Mouse (Mus musculus): ENCODE results near the gene Olfr584. TPM values are rescaled to one million over a fixed set of nuclear protein-coding genes. Genes with fewer than 3 reads are reported as not detected.

Olfr584 gene
- polyA plus RNA-seq (2015; fragmentation: Nextera tagmentation; extraction: Ambion mirVana), result not detected in 2 replicates

DNA sequence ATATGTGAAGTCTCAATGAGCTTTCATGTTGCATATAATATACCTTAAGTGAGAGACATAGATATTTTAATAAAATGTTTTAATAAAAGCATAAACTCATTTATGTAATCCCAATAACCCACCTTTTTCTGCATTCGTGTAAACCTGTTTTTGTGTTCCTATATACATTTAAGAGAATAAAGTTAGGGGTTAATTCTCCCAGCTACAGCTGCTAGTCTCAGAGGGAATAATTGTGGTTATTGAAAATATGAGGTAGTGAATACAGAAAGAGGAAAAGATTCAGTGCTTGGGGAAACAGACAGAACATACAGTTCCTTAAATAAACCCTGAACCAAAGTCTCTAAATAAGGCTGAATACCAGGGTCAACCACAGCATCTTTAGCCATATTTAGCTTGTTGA, at the start of gene Olfr584:
Gene Olfr584 (plus strand): TSS at position 301 of the 400 bp plus-strand sequence.
- WGBS, result 85% methylated on average over 1 of the region's 1 CpGs
- no peak within 1 kb of the TSS for H3K4me2 ChIP-seq
- no peaks in the 10 kb centered on the region for H3K27me3 ChIP-seq
- H3K9me3 ChIP-seq (replicated peaks), result peaks cover 17% of the 10 kb centered on the region
- no peak within 1 kb of the TSS for H3K9ac ChIP-seq
- H3K27ac ChIP-seq, result no peak within 1 kb of the TSS
- no peaks in the 10 kb centered on the region for H3K36me3 ChIP-seq (ENCODE audit: poor library complexity, severe bottlenecking)
- H3K4me3 ChIP-seq, result no peak within 1 kb of the TSS
- no peak for ATAC-seq
- no peaks in the 10 kb centered on the region for H3K4me1 ChIP-seq

- no peak within 1 kb of the TSS for H3K27ac ChIP-seq
- no peaks in the 10 kb centered on the region for H3K36me3 ChIP-seq (ENCODE audit: poor library complexity, severe bottlenecking)
- ATAC-seq, result no peak
- no peaks in the 10 kb centered on the region for H3K4me1 ChIP-seq
- H3K27me3 ChIP-seq, result no peaks in the 10 kb centered on the region
- H3K4me3 ChIP-seq, result no peak within 1 kb of the TSS
- H3K9ac ChIP-seq, result no peak within 1 kb of the TSS
- H3K4me2 ChIP-seq, result no peak within 1 kb of the TSS
- H3K9me3 ChIP-seq (replicated peaks), result no peaks in the 10 kb centered on the region
Measured at GRCm38 (mm10) chr7:103037724-103038123, 44.0 kb upstream of the Olfr584 start, which contains the start of gene Olfr582. TSS of gene Olfr582 (plus strand) at chr7:103038024.

GRCm38 (mm10) chr7:103051000-103051399, 30.7 kb upstream of the Olfr584 start, which contains the start of gene Olfr583:
TSS of gene Olfr583 (plus strand) at chr7:103051300.
- Histone ChIP-seq H3K4me2 (no peak within 1 kb of the TSS), H3K4me1 (no peaks in the 10 kb centered on the region), H3K36me3 (ENCODE audit: poor library complexity, severe bottlenecking) (no peaks in the 10 kb centered on the region), H3K27me3 (no peaks in the 10 kb centered on the region), H3K9me3 (replicated peaks) (no peaks in the 10 kb centered on the region), H3K9ac (no peak within 1 kb of the TSS), H3K4me3 (no peak within 1 kb of the TSS), H3K27ac (no peak within 1 kb of the TSS)
- WGBS, result 93% methylated on average over 1 of the region's 1 CpGs
- ATAC-seq, result no peak

GRCm38 (mm10) chr7:103097420-103097819, 15.7 kb downstream of the Olfr584 start, which contains the start of gene Olfr585:
TSS of gene Olfr585 (plus strand) at chr7:103097720.
- Histone ChIP-seq H3K27ac (no peak within 1 kb of the TSS), H3K4me3 (no peak within 1 kb of the TSS), H3K9ac (no peak within 1 kb of the TSS), H3K36me3 (ENCODE audit: poor library complexity, severe bottlenecking) (no peaks in the 10 kb centered on the region), H3K4me2 (no peak within 1 kb of the TSS), H3K27me3 (no peaks in the 10 kb centered on the region), H3K9me3 (replicated peaks) (no peaks in the 10 kb centered on the region), H3K4me1 (no peaks in the 10 kb centered on the region)
- ATAC-seq, result no peak
- 92% methylated on average over 1 of the region's 1 CpGs for WGBS

GRCm38 (mm10) chr7:103119406-103119805, 37.7 kb downstream of the Olfr584 start:
- no peak overlapping the region for H3K4me2 ChIP-seq
- 53% methylated on average over 3 of the region's 3 CpGs for WGBS
- H3K9me3 ChIP-seq (replicated peaks), result no peaks in the 10 kb centered on the region
- H3K9ac ChIP-seq, result no peak overlapping the region
- no peaks in the 10 kb centered on the region for H3K36me3 ChIP-seq (ENCODE audit: poor library complexity, severe bottlenecking)
- no peak overlapping the region for H3K27ac ChIP-seq
- ATAC-seq, result no peak
- H3K27me3 ChIP-seq, result no peaks in the 10 kb centered on the region
- no peak overlapping the region for H3K4me3 ChIP-seq
- no peaks in the 10 kb centered on the region for H3K4me1 ChIP-seq

- H3K4me2 ChIP-seq, result no peak within 1 kb of the TSS
- H3K27ac ChIP-seq, result no peak within 1 kb of the TSS
- no peak for ATAC-seq
- WGBS, result 93% methylated on average over 3 of the region's 3 CpGs
- H3K4me3 ChIP-seq, result no peak within 1 kb of the TSS
- H3K27me3 ChIP-seq, result no peaks in the 10 kb centered on the region
- no peaks in the 10 kb centered on the region for H3K36me3 ChIP-seq (ENCODE audit: poor library complexity, severe bottlenecking)
- no peak within 1 kb of the TSS for H3K9ac ChIP-seq
- H3K9me3 ChIP-seq (replicated peaks), result no peaks in the 10 kb centered on the region
- no peaks in the 10 kb centered on the region for H3K4me1 ChIP-seq
Measured at GRCm38 (mm10) chr7:103125538-103125937, 43.9 kb downstream of the Olfr584 start, which contains the start of gene Olfr586. TSS of gene Olfr586 (minus strand) at chr7:103125638.

Other genes starting within 250 kb of the Olfr584 start
- gene Olfr566, start 223.1 kb upstream of the Olfr584 start, polyA plus RNA-seq (2015; fragmentation: Nextera tagmentation; extraction: Ambion mirVana), result not detected in 2 replicates
- not detected in 2 replicates for gene Olfr568, start 204.8 kb upstream of the Olfr584 start, polyA plus RNA-seq (2015; fragmentation: Nextera tagmentation; extraction: Ambion mirVana)
- gene Olfr569, start 191.0 kb upstream of the Olfr584 start, polyA plus RNA-seq (2015; fragmentation: Nextera tagmentation; extraction: Ambion mirVana), result not detected in 2 replicates
- not detected in 2 replicates for gene Olfr570, start 187.3 kb upstream of the Olfr584 start, polyA plus RNA-seq (2015; fragmentation: Nextera tagmentation; extraction: Ambion mirVana)
- not detected in 2 replicates for gene Olfr571, start 164.3 kb upstream of the Olfr584 start, polyA plus RNA-seq (2015; fragmentation: Nextera tagmentation; extraction: Ambion mirVana)
- not detected in 2 replicates for gene Olfr572, start 157.5 kb upstream of the Olfr584 start, polyA plus RNA-seq (2015; fragmentation: Nextera tagmentation; extraction: Ambion mirVana)
- not detected in 2 replicates for gene Olfr573-ps1, start 139.3 kb upstream of the Olfr584 start, polyA plus RNA-seq (2015; fragmentation: Nextera tagmentation; extraction: Ambion mirVana)
- not detected in 2 replicates for gene Olfr574, start 133.4 kb upstream of the Olfr584 start, polyA plus RNA-seq (2015; fragmentation: Nextera tagmentation; extraction: Ambion mirVana)
- not detected in 2 replicates for gene Olfr575, start 123.1 kb upstream of the Olfr584 start, polyA plus RNA-seq (2015; fragmentation: Nextera tagmentation; extraction: Ambion mirVana)
- gene Olfr576, start 119.2 kb upstream of the Olfr584 start, polyA plus RNA-seq (2015; fragmentation: Nextera tagmentation; extraction: Ambion mirVana), result not detected in 2 replicates
- not detected in 2 replicates for gene Olfr577, start 105.9 kb upstream of the Olfr584 start, polyA plus RNA-seq (2015; fragmentation: Nextera tagmentation; extraction: Ambion mirVana)
- not detected in 2 replicates for gene Olfr578, start 92.6 kb upstream of the Olfr584 start, polyA plus RNA-seq (2015; fragmentation: Nextera tagmentation; extraction: Ambion mirVana)
- not detected in 2 replicates for gene Olfr582, start 43.9 kb upstream of the Olfr584 start, polyA plus RNA-seq (2015; fragmentation: Nextera tagmentation; extraction: Ambion mirVana)
- not detected in 2 replicates for gene Olfr583, start 30.6 kb upstream of the Olfr584 start, polyA plus RNA-seq (2015; fragmentation: Nextera tagmentation; extraction: Ambion mirVana)
- not detected in 2 replicates for gene Olfr585, start 15.8 kb downstream of the Olfr584 start, polyA plus RNA-seq (2015; fragmentation: Nextera tagmentation; extraction: Ambion mirVana)
- gene Olfr586, start 43.8 kb downstream of the Olfr584 start, polyA plus RNA-seq (2015; fragmentation: Nextera tagmentation; extraction: Ambion mirVana), result not detected in 2 replicates
- gene Olfr588-ps1, start 59.0 kb downstream of the Olfr584 start, polyA plus RNA-seq (2015; fragmentation: Nextera tagmentation; extraction: Ambion mirVana), result not detected in 2 replicates
- gene Olfr589, start 74.5 kb downstream of the Olfr584 start, polyA plus RNA-seq (2015; fragmentation: Nextera tagmentation; extraction: Ambion mirVana), result not detected in 2 replicates
- gene Olfr591, start 96.5 kb downstream of the Olfr584 start, polyA plus RNA-seq (2015; fragmentation: Nextera tagmentation; extraction: Ambion mirVana), result not detected in 2 replicates
- gene Olfr592, start 102.9 kb downstream of the Olfr584 start, polyA plus RNA-seq (2015; fragmentation: Nextera tagmentation; extraction: Ambion mirVana), result not detected in 2 replicates
- not detected in 2 replicates for gene Olfr593, start 130.0 kb downstream of the Olfr584 start, polyA plus RNA-seq (2015; fragmentation: Nextera tagmentation; extraction: Ambion mirVana)
- not detected in 2 replicates for gene Olfr594, start 135.1 kb downstream of the Olfr584 start, polyA plus RNA-seq (2015; fragmentation: Nextera tagmentation; extraction: Ambion mirVana)
- not detected in 2 replicates for gene Usp17ld, start 170.6 kb downstream of the Olfr584 start, polyA plus RNA-seq (2015; fragmentation: Nextera tagmentation; extraction: Ambion mirVana)
- gene Olfr596, start 223.8 kb downstream of the Olfr584 start, polyA plus RNA-seq (2015; fragmentation: Nextera tagmentation; extraction: Ambion mirVana), result not detected in 2 replicates
- gene Olfr597, start 234.4 kb downstream of the Olfr584 start, polyA plus RNA-seq (2015; fragmentation: Nextera tagmentation; extraction: Ambion mirVana), result not detected in 2 replicates
- gene Olfr598, start 241.7 kb downstream of the Olfr584 start, polyA plus RNA-seq (2015; fragmentation: Nextera tagmentation; extraction: Ambion mirVana), result not detected in 2 replicates

All from forebrain, embryonic 13.5 days (tissue).